ENCODE assay signal across 9 mouse cellular contexts in genomic region chr6:86874711-86875375, GRCm38 (mm10). TPM values are rescaled to one million over a fixed set of nuclear protein-coding genes. Genes with fewer than 3 reads are reported as not detected.
DNase-seq lines count a peak whose midpoint lies in the region; ATAC-seq and TF ChIP-seq lines count a peak whose summit lies in the region.
"Had no signal": no experiment of that assay in that cellular context is flagged by ENCODE, and none has a peak within 500 bp of the region (broad histone marks: within the 10 kb centered on the region; RNA-seq: fewer than 3 reads in every experiment).

No protein-coding gene starts in this region.

- H3K9me3 ChIP-seq in heart, embryonic 10.5 days = no peaks in the 10 kb centered on the region
- no peaks in the 10 kb centered on the region for H3K9me3 ChIP-seq in liver, postnatal 0 days (ENCODE audit: low read length)

- H3K27me3 ChIP-seq in heart, embryonic 10.5 days (ENCODE audit: insufficient read depth, poor library complexity, severe bottlenecking) = no peaks in the 10 kb centered on the region
- H3K27me3 ChIP-seq in liver, postnatal 0 days (ENCODE audit: insufficient read depth, low read length) = no peaks in the 10 kb centered on the region
- H3K27me3 ChIP-seq in Patski = no peaks in the 10 kb centered on the region

- no peak for TF ChIP-seq EP300 in liver, postnatal 0 days (IDR thresholded peaks at IDR 0.05; ENCODE audit: low read depth)

- peaks cover 12% of the 10 kb centered on the region for H3K4me1 ChIP-seq in heart, embryonic 10.5 days
- H3K4me1 ChIP-seq in liver, postnatal 0 days (ENCODE audit: insufficient read depth) = peaks cover 22% of the 10 kb centered on the region

- no peak for TF ChIP-seq CTCF in liver, postnatal 0 days (IDR thresholded peaks at IDR 0.05; ENCODE audit: low read depth)
- peak; percentile 38 for TF ChIP-seq CTCF in Patski (IDR thresholded peaks at IDR 0.05)

- no peak overlapping the region for H3K4me3 ChIP-seq in heart, embryonic 10.5 days
- no peak overlapping the region for H3K4me3 ChIP-seq in liver, postnatal 0 days (ENCODE audit: low read depth, low read length)

- H3K9ac ChIP-seq in liver, postnatal 0 days (replicated peaks) = no peak overlapping the region; the same call in 1 of the 2 replicates

- 88% methylated on average over 6 of the region's 6 CpGs for WGBS in heart, embryonic 10.5 days
- WGBS in liver, postnatal 0 days (ENCODE audit: insufficient replicate concordance) = 76% methylated on average over 6 of the region's 6 CpGs

- in situ Hi-C loops in Patski (cut with MboI; ENCODE audit: low pct_unique_long_range_greater_than_20kb) = no loop called here

- 0 out of 2 replicates have a peak, but pooled peaks cover 5% of the 10 kb centered on the region for H3K36me3 ChIP-seq in heart, embryonic 10.5 days
- no peaks in the 10 kb centered on the region for H3K36me3 ChIP-seq in liver, postnatal 0 days (replicated peaks; ENCODE audit: insufficient read depth, low read length)

- H3K27ac ChIP-seq in heart, embryonic 10.5 days = no peak overlapping the region
- peak overlapping the region; percentile 35; the same call in 1 of the 2 replicates for H3K27ac ChIP-seq in liver, postnatal 0 days (ENCODE audit: low read depth)

- H3K4me2 ChIP-seq in liver, postnatal 0 days (ENCODE audit: low read depth, low read length) = no peak overlapping the region

- POLR2A ChIA-PET in Patski (lab: Charles Lee) = no interaction called here

- peak; percentile 83 for DNase-seq in heart, adult 11 months
- DNase-seq in heart, embryonic 10.5 days (ENCODE audit: low spot score) = no peak
- DNase-seq in liver, postnatal 0 days = peak; percentile 68
- no peak for DNase-seq in liver
- DNase-seq in Patski (ENCODE audit: low read depth, low spot score) = no peak
- DNase-seq in kidney, postnatal 4 days = peak; percentile 26 to 38
- no peak for DNase-seq in frontal cortex, postnatal 10 days (ENCODE audit: low spot score in 2 of 2)

- peak; percentile 74 for ATAC-seq in liver, postnatal 0 days
- ATAC-seq in Patski = no peak
- no peak for ATAC-seq in megakaryocyte progenitor cell, adult 5-6 weeks (replicated peaks; ENCODE audit: poor library complexity)
- ATAC-seq: forebrain, embryonic 16.5 days had no signal

- CTCF ChIA-PET in Patski (lab: Charles Lee) = interaction anchor here (0.8 to 1.9 kb wide), 6 partner anchors 11 to 61 kb away, joined by 3 to 7 read pairs (median 4); no protein-coding TSS in a partner anchor

RNA-seq across cellular contexts. Expression of gene Aak1, which starts 25.5 kb away (rescaled TPM):
- 19.4 and 24.3 TPM in 2 replicates for polyA plus RNA-seq in heart, embryonic 10.5 days (2016; fragmentation: Nextera tagmentation; extraction: Ambion mirVana)
- 1.9 and 2.2 TPM in 2 replicates for polyA plus RNA-seq in liver, postnatal 0 days (2015; fragmentation: Nextera tagmentation; extraction: Ambion mirVana)
- 60.1 TPM for polyA plus RNA-seq in Patski (2021)
- 30.1 and 30.6 TPM in 2 replicates for total RNA-seq in megakaryocyte progenitor cell, adult 5-6 weeks (2015)
- 6.0 and 11.0 TPM in 2 replicates for total RNA-seq in megakaryocyte progenitor cell, adult 5-6 weeks (2017)

Comparison
In these comparisons a context has a peak if more than half of its experiments do, and no peak if none do; other contexts are left out.
1. DNase-seq: peak in heart, adult 11 months (single experiment), liver, postnatal 0 days (single experiment) and kidney, postnatal 4 days (2 of 2); none in heart, embryonic 10.5 days (single experiment), liver (single experiment), Patski (single experiment) and frontal cortex, postnatal 10 days (0 of 2).